Mouse (Mus musculus) hindbrain, embryonic 16.5 days (tissue): Measurements from ENCODE around the gene Tubgcp5. TPM values are rescaled to one million over a fixed set of nuclear protein-coding genes. Genes with fewer than 3 reads are reported as not detected.
A peak's percentile ranks its signal among the peaks of the same experiment; 100 is the strongest.

Experiments used
- ATAC-seq: fragments of 200-750 bp; cut with Nextera tagmentation; 2 replicates; pipeline ENCODE4 v1.8.0; 2017; ENCODE audit warnings: moderate TSS enrichment, moderate library complexity
- H3K27ac ChIP-seq: fragments of 300-500 bp; sonication (generic); 2 replicates; pipeline ENCODE4 v1.5.1; 2014; ENCODE audit warnings: low read depth, mild to moderate bottlenecking, control low read depth, low read length, moderate library complexity
- H3K27me3 ChIP-seq: fragments of 300-500 bp; sonication (generic); replicated peaks from 2 replicates; pipeline ENCODE4 v1.6.1; 2014; ENCODE audit warnings: low read length; ENCODE audit not compliant: control insufficient read depth, insufficient read depth
- H3K36me3 ChIP-seq: fragments of 300-500 bp; sonication (generic); 2 replicates; pipeline ENCODE4 v1.6.1; 2014; ENCODE audit warnings: mild to moderate bottlenecking, low read length, moderate library complexity, mixed read lengths; ENCODE audit not compliant: control insufficient read depth, insufficient read depth
- H3K4me1 ChIP-seq: fragments of 300-500 bp; sonication (generic); 2 replicates; pipeline ENCODE4 v1.6.1; 2014; ENCODE audit warnings: low read depth, low read length; ENCODE audit not compliant: control insufficient read depth, insufficient read depth
- H3K4me2 ChIP-seq: fragments of 300-500 bp; sonication (generic); 2 replicates; pipeline ENCODE4 v1.6.1; 2014; ENCODE audit warnings: mild to moderate bottlenecking, low read length, control low read depth, moderate library complexity
- H3K4me3 ChIP-seq: fragments of 300-500 bp; sonication (generic); 2 replicates; pipeline ENCODE4 v1.5.1; 2014; ENCODE audit warnings: mild to moderate bottlenecking, low read length, control low read depth, moderate library complexity
- H3K9ac ChIP-seq: fragments of 300-500 bp; sonication (generic); 2 replicates; pipeline ENCODE4 v1.6.1; 2014; ENCODE audit warnings: low read depth, mild to moderate bottlenecking, control low read depth, low read length, moderate library complexity
- H3K9me3 ChIP-seq: fragments of 300-500 bp; sonication (generic); 2 replicates; pipeline ENCODE4 v1.6.1; 2014; ENCODE audit warnings: mild to moderate bottlenecking, low read length, moderate library complexity; ENCODE audit not compliant: control insufficient read depth
- WGBS: fragments of 180-500 bp; shearing (Covaris S2); extraction: QIAGEN DNeasy Blood & Tissue Kit; methylation state at CpG from one replicate; pipeline ENCODE4 v1.1.7; 2014; 5-methylcytosine and 5-hydroxymethylcytosine counted together
- polyA plus RNA-seq: library from polyadenylated mRNA; unstranded; fragments of >200 nt; fragmentation: Nextera tagmentation; extraction: Ambion mirVana; gene quantifications from 2 replicates; pipeline ENCODE4 v1.2.1, GENCODE M21; 2015

Tubgcp5 gene
- polyA plus RNA-seq, 1 experiment from 2014 or later = 34.5 TPM

DNA sequence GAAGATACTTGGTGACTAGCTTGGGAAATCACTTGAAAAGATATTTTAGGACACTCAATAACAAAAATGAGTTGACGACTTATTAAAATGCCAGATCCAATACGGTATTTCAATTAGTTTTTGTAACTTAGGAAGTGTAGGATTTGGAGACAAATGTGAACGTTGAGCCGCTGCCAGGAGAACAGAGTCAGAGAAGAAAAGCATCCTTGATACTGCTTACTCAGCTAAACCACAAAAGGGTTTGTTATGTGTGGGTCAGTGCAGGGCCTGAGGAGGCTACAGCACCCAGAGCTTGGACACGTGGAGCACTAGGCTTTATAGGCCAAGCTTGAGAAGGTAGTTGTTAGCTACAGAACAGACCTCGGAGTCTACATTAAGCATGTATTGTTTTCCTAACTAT lies 66.0 kb downstream of the Tubgcp5 start:
- no peak overlapping the region for H3K9ac ChIP-seq
- no peak overlapping the region for H3K4me3 ChIP-seq
- no peaks in the 10 kb centered on the region for H3K9me3 ChIP-seq
- H3K36me3 ChIP-seq = no peaks in the 10 kb centered on the region
- no peaks in the 10 kb centered on the region for H3K27me3 ChIP-seq
- H3K4me2 ChIP-seq = no peak overlapping the region
- H3K27ac ChIP-seq = no peak overlapping the region
- no peaks in the 10 kb centered on the region for H3K4me1 ChIP-seq
- WGBS = 71% methylated on average over 6 of the region's 6 CpGs
- no peak for ATAC-seq

GRCm38 (mm10) chr7:55861175-55861574 lies 67.2 kb downstream of the Tubgcp5 start:
- Histone ChIP-seq H3K27ac (no peak overlapping the region), H3K9me3 (no peaks in the 10 kb centered on the region), H3K36me3 (no peaks in the 10 kb centered on the region), H3K4me3 (no peak overlapping the region), H3K9ac (no peak overlapping the region), H3K4me2 (no peak overlapping the region), H3K27me3 (no peaks in the 10 kb centered on the region), H3K4me1 (no peaks in the 10 kb centered on the region; the same call in 1 of the 2 replicates)
- 83% methylated on average over 4 of the region's 4 CpGs for WGBS
- ATAC-seq = no peak

DNA sequence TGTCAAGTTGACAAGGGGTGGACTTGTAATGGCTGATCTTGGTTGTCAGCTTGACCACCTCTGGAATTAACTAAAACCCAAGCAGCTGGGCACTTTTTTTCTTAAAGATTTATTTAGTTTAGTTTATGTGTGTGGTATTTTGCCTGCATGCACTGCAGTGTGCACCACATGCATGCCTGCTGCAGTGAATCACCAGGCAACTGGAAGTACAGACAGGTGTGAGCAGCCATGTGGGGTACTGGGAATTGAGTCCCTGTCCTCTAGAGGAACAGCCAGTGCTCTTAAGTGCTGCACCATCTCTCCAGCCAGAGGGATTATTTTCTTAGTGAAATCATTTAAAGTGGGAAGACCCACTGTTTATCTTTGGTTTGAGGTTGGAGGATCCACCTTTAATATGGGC lies 71.1 kb downstream of the Tubgcp5 start:
- no peaks in the 10 kb centered on the region; the same call in 1 of the 2 replicates for H3K4me1 ChIP-seq
- no peak overlapping the region for H3K4me3 ChIP-seq
- H3K27me3 ChIP-seq = no peaks in the 10 kb centered on the region
- no peaks in the 10 kb centered on the region for H3K9me3 ChIP-seq
- no peak overlapping the region for H3K4me2 ChIP-seq
- no peak for ATAC-seq
- no peaks in the 10 kb centered on the region for H3K36me3 ChIP-seq
- H3K9ac ChIP-seq = no peak overlapping the region
- H3K27ac ChIP-seq = no peak overlapping the region

DNA sequence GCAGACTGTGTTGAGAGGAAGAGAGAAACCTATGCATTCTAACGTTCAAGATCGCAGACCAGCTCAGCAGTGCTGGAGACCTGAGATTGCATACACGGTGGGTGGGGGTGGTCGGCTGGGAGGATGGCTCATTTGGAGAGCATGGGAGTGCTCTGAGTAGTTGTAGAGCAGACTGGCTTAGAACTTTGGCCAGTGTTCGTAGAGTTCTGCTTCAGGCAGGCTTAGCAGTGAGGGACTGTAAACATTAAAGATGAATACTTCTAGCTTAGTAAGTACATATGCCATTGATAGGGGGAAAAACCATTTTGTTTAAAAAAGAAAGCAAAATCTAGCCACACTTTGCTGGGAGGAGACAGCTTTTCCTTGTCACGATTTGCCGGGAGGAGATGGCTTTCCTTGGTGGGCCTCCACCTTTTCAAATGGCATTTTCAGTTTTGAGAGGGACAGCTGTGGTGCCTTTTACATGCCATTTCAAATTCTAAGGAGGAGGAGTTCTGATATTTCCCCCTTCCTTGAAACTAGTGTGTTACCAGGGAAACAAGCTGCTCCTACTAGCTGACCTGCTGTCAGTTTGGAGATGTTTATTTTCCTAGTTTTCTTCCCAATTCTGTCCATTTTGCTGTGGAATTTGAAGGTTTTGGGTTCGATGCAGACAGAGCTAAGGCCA lies 71.9 kb downstream of the Tubgcp5 start:
- Histone ChIP-seq H3K4me3 (no peak overlapping the region), H3K27me3 (no peaks in the 10 kb centered on the region), H3K27ac (no peak overlapping the region), H3K4me1 (no peaks in the 10 kb centered on the region; the same call in 1 of the 2 replicates), H3K9ac (no peak overlapping the region), H3K36me3 (no peaks in the 10 kb centered on the region), H3K4me2 (no peak overlapping the region), H3K9me3 (no peaks in the 10 kb centered on the region)
- no peak for ATAC-seq
- WGBS = 75% methylated on average over 8 of the region's 8 CpGs

- Histone ChIP-seq H3K4me1 (no peaks in the 10 kb centered on the region; the same call in 1 of the 2 replicates), H3K27ac (no peak overlapping the region), H3K4me2 (no peak overlapping the region), H3K9me3 (no peaks in the 10 kb centered on the region), H3K36me3 (0 out of 2 replicates have a peak, but pooled peaks cover under 1% of the 10 kb centered on the region), H3K9ac (no peak overlapping the region), H3K27me3 (no peaks in the 10 kb centered on the region), H3K4me3 (no peak overlapping the region)
- no peak for ATAC-seq
- WGBS = 76% methylated on average over 7 of the region's 7 CpGs
These were observed 74.3 kb downstream of the Tubgcp5 start for GRCm38 (mm10) chr7:55868247-55868646.

DNA sequence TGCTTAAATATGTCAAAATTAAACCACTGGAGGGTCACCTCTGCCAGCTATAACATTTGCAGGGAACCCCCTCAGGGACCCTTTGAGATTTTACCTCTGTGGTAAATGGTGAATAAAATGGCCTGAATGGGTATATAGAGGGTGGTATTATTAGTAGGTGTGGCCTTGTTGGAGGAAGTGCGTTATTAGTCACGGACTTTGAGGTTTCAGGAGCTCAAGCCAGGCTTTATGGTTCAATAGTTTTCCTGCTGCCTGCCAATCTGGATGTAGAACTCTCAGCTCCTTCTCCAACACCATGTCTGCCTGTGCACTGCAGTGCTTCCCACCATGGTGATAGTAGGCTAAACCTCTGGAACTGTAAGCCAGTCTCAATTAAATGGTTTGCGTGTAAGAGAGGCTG lies 75.3 kb downstream of the Tubgcp5 start:
- peaks cover 11% of the 10 kb centered on the region; the same call in 1 of the 2 replicates for H3K36me3 ChIP-seq
- no peak overlapping the region for H3K4me3 ChIP-seq
- H3K27me3 ChIP-seq = no peaks in the 10 kb centered on the region
- H3K27ac ChIP-seq = no peak overlapping the region
- no peak overlapping the region for H3K9ac ChIP-seq
- 80% methylated on average over 3 of the region's 3 CpGs for WGBS
- H3K4me1 ChIP-seq = no peaks in the 10 kb centered on the region; the same call in 1 of the 2 replicates
- H3K4me2 ChIP-seq = no peak overlapping the region
- H3K9me3 ChIP-seq = no peaks in the 10 kb centered on the region
- ATAC-seq = no peak

- H3K9ac ChIP-seq = no peak overlapping the region
- peaks cover 17% of the 10 kb centered on the region for H3K36me3 ChIP-seq
- 0 out of 2 replicates have a peak, but pooled peaks have one; percentile 46 for ATAC-seq
- H3K4me3 ChIP-seq = no peak overlapping the region
- H3K4me2 ChIP-seq = no peak overlapping the region
- WGBS = 86% methylated on average over 6 of the region's 6 CpGs
- no peaks in the 10 kb centered on the region; the same call in 1 of the 2 replicates for H3K4me1 ChIP-seq
- no peaks in the 10 kb centered on the region for H3K9me3 ChIP-seq
- H3K27me3 ChIP-seq = no peaks in the 10 kb centered on the region
- no peak overlapping the region for H3K27ac ChIP-seq
These were observed 76.5 kb downstream of the Tubgcp5 start for GRCm38 (mm10) chr7:55870340-55871020.

DNA sequence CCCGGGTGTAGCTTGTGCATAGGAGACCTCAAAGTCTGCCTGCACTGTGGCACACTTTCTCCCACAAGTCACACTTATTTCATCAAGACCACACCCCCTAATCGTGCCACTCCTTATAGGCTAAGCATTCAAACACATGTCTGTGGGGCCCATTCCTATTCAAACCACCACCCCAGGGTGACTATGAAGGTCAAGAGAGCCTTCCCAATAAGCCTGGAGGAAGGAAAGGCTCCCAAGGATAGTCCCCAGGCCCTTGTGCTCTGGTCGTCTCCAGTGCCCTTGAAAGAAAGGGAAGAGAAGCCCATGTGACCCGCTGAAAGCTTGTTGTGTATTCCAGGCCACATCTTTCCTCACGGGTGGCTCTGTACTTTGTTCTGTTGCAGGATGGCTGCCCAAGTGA lies 77.5 kb downstream of the Tubgcp5 start:
- no peaks in the 10 kb centered on the region for H3K4me1 ChIP-seq
- no peak for ATAC-seq
- no peaks in the 10 kb centered on the region for H3K27me3 ChIP-seq

DNA sequence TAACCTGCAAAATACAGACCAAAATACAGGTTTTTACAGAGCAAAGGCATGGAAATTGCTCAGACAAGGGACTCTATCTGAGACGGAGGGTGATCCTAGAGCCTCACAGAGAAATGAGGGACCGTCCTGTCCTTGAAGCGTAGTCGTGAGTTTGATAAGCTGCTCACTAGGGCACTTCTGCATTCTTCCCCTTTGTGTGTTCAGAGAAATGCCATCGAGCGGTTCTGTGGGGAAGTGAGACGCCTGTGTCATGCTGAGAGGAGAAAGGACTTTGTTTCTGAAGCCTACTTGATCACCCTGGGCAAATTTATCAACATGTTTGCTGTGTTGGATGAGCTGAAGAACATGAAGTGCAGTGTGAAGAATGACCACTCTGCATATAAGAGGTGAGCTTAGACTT lies 80.7 kb downstream of the Tubgcp5 start:
- H3K9me3 ChIP-seq = no peaks in the 10 kb centered on the region
- no peak overlapping the region for H3K4me2 ChIP-seq
- H3K27ac ChIP-seq = no peak overlapping the region
- no peaks in the 10 kb centered on the region for H3K4me1 ChIP-seq
- WGBS = 88% methylated on average over 7 of the region's 7 CpGs
- H3K4me3 ChIP-seq = no peak overlapping the region
- ATAC-seq = no peak
- no peaks in the 10 kb centered on the region for H3K27me3 ChIP-seq
- no peak overlapping the region for H3K9ac ChIP-seq
- H3K36me3 ChIP-seq = peaks cover 31% of the 10 kb centered on the region

More for the DNA sequence above, 77.5 kb downstream of the Tubgcp5 start:
- no peak overlapping the region for H3K4me2 ChIP-seq
- WGBS = 66% methylated on average over 5 of the region's 5 CpGs
- no peak overlapping the region for H3K9ac ChIP-seq
- H3K27ac ChIP-seq = no peak overlapping the region
- H3K36me3 ChIP-seq = peaks cover 22% of the 10 kb centered on the region
- no peak overlapping the region for H3K4me3 ChIP-seq
- H3K9me3 ChIP-seq = no peaks in the 10 kb centered on the region
